Mouse (Mus musculus) bone marrow macrophage, adult 2 months (primary cell): ENCODE results near the gene Dpp6. TPM values are rescaled to one million over a fixed set of nuclear protein-coding genes. Genes with fewer than 3 reads are reported as not detected.
"Not testable (repeated sequence)": the region's sequence is repeated elsewhere in the genome, so short reads cannot be mapped to it uniquely, and the experiment has no call there.

Source experiments
- H3K27ac ChIP-seq: 2 replicates; pipeline ENCODE4 v1.5.1; 2012; ENCODE audit warnings: low read depth, low read length; ENCODE audit not compliant: insufficient read depth
- H3K4me1 ChIP-seq: 2 replicates; pipeline ENCODE4 v1.6.1; 2012; ENCODE audit warnings: low read length; ENCODE audit not compliant: control insufficient read depth, insufficient read depth
- H3K4me3 ChIP-seq: 2 replicates; pipeline ENCODE4 v1.5.1; 2012; ENCODE audit warnings: mild to moderate bottlenecking, low read length, moderate library complexity; ENCODE audit not compliant: insufficient read depth
- CTCF ChIP-seq: IDR thresholded peaks from 2 replicates; pipeline ENCODE4 v1.5.1; 2012; ENCODE audit warnings: low read depth, mild to moderate bottlenecking, low read length, moderate library complexity
- POLR2A ChIP-seq: IDR thresholded peaks from 2 replicates; pipeline ENCODE4 v1.6.1; 2012; ENCODE audit warnings: mild to moderate bottlenecking, low read depth, low read length, borderline replicate concordance
- polyA plus RNA-seq: library from polyadenylated mRNA; stranded (reverse); fragments of >200 nt; gene quantifications from 2 replicates; pipeline ENCODE4 v1.2.4, GENCODE M21; 2012; ENCODE audit not compliant: missing spikeins, insufficient read depth, insufficient read length

Dpp6 gene
- polyA plus RNA-seq, 1 experiment: not detected

DNA sequence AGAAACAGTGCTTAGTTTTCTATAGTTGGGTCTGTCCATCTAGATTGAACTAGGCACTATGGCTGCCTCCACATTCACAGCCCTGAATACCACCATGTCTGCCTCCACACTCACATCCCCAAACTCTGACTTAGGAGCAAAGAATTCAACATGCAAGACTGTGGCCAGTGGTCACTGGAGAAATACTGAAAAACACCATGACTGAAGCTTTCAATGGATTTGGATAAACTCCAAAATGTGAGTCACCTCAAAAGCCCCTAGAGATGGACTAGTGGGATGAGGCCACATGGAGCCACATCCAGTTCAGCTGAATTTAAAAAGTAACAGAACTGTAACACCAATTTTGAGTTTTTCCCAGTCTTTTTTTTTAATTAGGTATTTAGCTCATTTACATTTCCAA, 616.6 kb downstream of the Dpp6 start:
- Histone ChIP-seq H3K4me1 (no peaks in the 10 kb centered on the region), H3K27ac (no peak overlapping the region), H3K4me3 (no peak overlapping the region)
- TF ChIP-seq CTCF (no peak), POLR2A (no peak)

DNA sequence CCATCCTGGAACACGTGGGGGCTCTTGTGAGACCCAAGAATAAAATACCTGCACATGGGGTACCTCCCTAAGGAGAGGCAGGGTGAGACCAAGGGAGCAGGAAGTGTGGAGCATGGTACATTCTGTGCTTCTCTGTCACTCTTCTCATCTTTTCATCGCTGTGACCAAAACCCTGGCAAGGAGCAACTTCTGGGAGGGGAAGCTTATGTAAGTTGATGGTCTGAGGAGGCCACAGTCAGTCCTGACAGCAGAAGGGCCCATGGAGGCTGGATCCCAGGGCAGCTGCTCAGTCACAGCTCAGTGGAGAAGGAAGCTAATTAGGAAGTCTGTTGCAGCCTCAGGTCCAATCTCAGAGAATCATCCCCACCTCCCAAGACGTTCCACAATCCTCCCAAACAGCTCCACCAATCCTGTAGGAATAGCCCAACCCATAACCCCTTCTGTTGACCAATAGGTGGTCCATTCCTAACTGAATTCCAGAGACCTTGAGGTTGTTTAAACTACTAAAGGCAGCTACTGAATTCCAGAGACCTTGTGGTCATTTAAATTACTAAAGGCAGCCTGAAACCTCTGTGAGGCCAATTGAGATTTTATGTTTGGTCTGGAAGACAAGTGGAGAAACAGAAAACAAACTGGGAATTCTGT, 636.3 kb downstream of the Dpp6 start:
- Histone ChIP-seq H3K4me1 (no peaks in the 10 kb centered on the region), H3K4me3 (no peak overlapping the region), H3K27ac (no peak overlapping the region)
- TF ChIP-seq POLR2A: no peak
- TF ChIP-seq CTCF: no peak

- Histone ChIP-seq H3K4me3 (no peak overlapping the region), H3K27ac (no peak overlapping the region), H3K4me1 (no peaks in the 10 kb centered on the region)
- TF ChIP-seq CTCF (no peak), POLR2A (no peak)
These were observed 637.4 kb downstream of the Dpp6 start for GRCm38 (mm10) chr5:27454386-27454785.

- Histone ChIP-seq H3K4me1 (no peaks in the 10 kb centered on the region), H3K27ac (no peak overlapping the region)
- TF ChIP-seq POLR2A: no peak
- no peak for TF ChIP-seq CTCF
These were observed 640.0 kb downstream of the Dpp6 start for GRCm38 (mm10) chr5:27456981-27457380.

GRCm38 (mm10) chr5:27457686-27458085, 640.7 kb downstream of the Dpp6 start:
- H3K4me1 ChIP-seq: no peaks in the 10 kb centered on the region
- H3K4me3 ChIP-seq: no peak overlapping the region
- no peak overlapping the region for H3K27ac ChIP-seq
- TF ChIP-seq POLR2A (no peak), CTCF (no peak)

More at GRCm38 (mm10) chr5:27456981-27457380, 640.0 kb downstream of the Dpp6 start:
- H3K4me3 ChIP-seq: no peak overlapping the region

- H3K27ac ChIP-seq: no peak overlapping the region
- no peak overlapping the region for H3K4me3 ChIP-seq
- no peaks in the 10 kb centered on the region for H3K4me1 ChIP-seq
- TF ChIP-seq POLR2A (no peak), CTCF (no peak)
These were observed 658.0 kb downstream of the Dpp6 start for GRCm38 (mm10) chr5:27474964-27475465.

GRCm38 (mm10) chr5:27481706-27482105, 664.7 kb downstream of the Dpp6 start:
- Histone ChIP-seq H3K4me1 (no peaks in the 10 kb centered on the region), H3K4me3 (no peak overlapping the region), H3K27ac (no peak overlapping the region)
- no peak for TF ChIP-seq POLR2A
- no peak for TF ChIP-seq CTCF

GRCm38 (mm10) chr5:27486138-27486537, 669.1 kb downstream of the Dpp6 start:
- Histone ChIP-seq H3K4me1 (no peaks in the 10 kb centered on the region), H3K4me3 (no peak overlapping the region), H3K27ac (no peak overlapping the region)
- no peak for TF ChIP-seq POLR2A
- no peak for TF ChIP-seq CTCF

DNA sequence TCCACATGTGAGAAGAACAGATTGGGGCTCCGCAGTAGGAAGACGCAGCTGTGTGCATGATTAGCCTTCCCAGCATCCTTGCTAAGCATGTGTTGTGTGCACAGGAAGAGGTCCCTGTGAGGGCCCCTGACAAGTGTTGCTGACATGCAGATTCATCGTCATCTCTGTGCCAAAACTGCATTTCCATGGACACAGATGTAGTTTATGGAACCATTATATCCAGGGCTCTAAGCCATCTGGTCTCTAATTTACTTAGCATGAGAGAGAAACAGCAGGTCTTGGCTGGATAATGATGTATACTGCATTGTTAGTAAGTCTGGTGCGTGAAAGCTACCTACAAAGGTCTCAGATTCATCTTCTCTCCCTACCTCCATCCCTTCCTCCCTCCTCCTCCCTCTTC, 673.9 kb downstream of the Dpp6 start:
- TF ChIP-seq POLR2A (no peak), CTCF (no peak)
- no peak overlapping the region for H3K4me3 ChIP-seq
- H3K4me1 ChIP-seq: no peaks in the 10 kb centered on the region
- H3K27ac ChIP-seq: no peak overlapping the region

DNA sequence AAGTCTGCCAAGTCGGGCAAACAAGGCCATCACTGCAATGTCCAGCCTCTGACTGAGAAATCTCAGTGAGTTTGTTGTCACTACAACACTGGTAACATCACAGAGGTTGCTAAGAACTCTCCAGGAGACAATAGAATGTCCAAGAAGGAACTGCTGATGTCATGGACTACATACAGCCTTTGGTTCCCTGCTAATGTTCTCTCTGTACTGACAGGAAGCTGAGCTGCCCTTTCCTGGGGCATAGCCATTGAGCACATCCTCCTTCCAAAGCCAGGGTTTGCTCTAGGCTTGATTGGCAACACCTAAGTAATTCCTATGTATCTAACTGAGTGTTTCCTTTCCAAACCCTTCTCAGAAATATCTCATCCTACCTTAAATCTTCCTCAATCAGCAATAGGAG, 684.3 kb downstream of the Dpp6 start, which contains the start of gene Speer4b:
Gene Speer4b, minus strand, starts transcription at position 101 of the 400 bp plus-strand sequence.
- H3K27ac ChIP-seq, H3K4me3 ChIP-seq, H3K4me1 ChIP-seq: not testable (repeated sequence)

DNA sequence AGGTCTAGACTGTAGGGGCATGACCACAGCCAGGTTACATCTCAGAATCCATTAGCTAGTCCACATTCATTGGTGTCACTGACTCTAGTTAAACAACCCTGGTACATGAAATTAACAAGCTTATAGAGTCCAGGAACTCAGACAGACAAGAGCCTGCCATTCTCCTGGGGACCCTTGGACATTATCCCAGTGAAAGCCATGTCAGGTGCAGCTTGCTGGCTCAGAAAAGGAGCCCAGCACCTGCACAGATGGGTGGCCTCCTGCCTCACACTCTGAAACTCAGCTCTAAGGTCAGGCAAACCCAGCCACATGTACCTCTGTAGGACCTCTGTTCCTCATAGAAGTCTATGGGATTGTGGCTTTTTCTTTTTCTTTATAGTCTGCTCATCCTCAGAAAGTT, 701.7 kb downstream of the Dpp6 start:
- TF ChIP-seq CTCF: no peak
- no peak for TF ChIP-seq POLR2A
- Histone ChIP-seq H3K27ac (no peak overlapping the region), H3K4me3 (no peak overlapping the region), H3K4me1 (no peaks in the 10 kb centered on the region)
